ENCODE assay signal across 8 mouse cellular contexts in genomic region chr5:103425363-103426031, GRCm38 (mm10). TPM values are rescaled to one million over a fixed set of nuclear protein-coding genes. Genes with fewer than 3 reads are reported as not detected.
DNase-seq lines count a peak whose midpoint lies in the region; ATAC-seq and TF ChIP-seq lines count a peak whose summit lies in the region.

No protein-coding gene starts in this region.

- intact Hi-C loops in gastrocnemius, adult 2 months (cut with DNase I) = loop anchor here (5.0 kb wide), 1 partner anchor 33 kb away; no protein-coding TSS in a partner anchor
- intact Hi-C loops in left cerebral cortex, postnatal 4 days (cut with DNase I) = no loop called here

- no peaks in the 10 kb centered on the region for H3K9me3 ChIP-seq in hindbrain, embryonic 16.5 days (ENCODE audit: control insufficient read depth, low read length)
- H3K9me3 ChIP-seq in midbrain, embryonic 10.5 days (replicated peaks) = no peaks in the 10 kb centered on the region
- no peaks in the 10 kb centered on the region for H3K9me3 ChIP-seq in stomach, embryonic 14.5 days (ENCODE audit: control insufficient read depth, low read depth, low read length)

- peak overlapping the region; percentile 77 for H3K9ac ChIP-seq in hindbrain, embryonic 16.5 days (ENCODE audit: low read depth, low read length)
- H3K9ac ChIP-seq in stomach, embryonic 14.5 days (replicated peaks; ENCODE audit: low read depth, low read length) = peak overlapping the region; percentile 87

- peak overlapping the region; percentile 80 for H3K4me3 ChIP-seq in gastrocnemius, adult 2 months
- peak overlapping the region; percentile 84 for H3K4me3 ChIP-seq in hindbrain, embryonic 16.5 days (ENCODE audit: low read length)
- H3K4me3 ChIP-seq in midbrain, embryonic 10.5 days = peak overlapping the region; percentile 97
- peak overlapping the region; percentile 90 for H3K4me3 ChIP-seq in stomach, embryonic 14.5 days (ENCODE audit: low read depth, low read length)

- H3K4me1 ChIP-seq in hindbrain, embryonic 16.5 days (ENCODE audit: control insufficient read depth, insufficient read depth, low read depth, low read length) = peaks cover 14% of the 10 kb centered on the region
- peaks cover 75% of the 10 kb centered on the region for H3K4me1 ChIP-seq in midbrain, embryonic 10.5 days
- H3K4me1 ChIP-seq in stomach, embryonic 14.5 days (ENCODE audit: control insufficient read depth, insufficient read depth, low read length) = peaks cover 22% of the 10 kb centered on the region; the same call in 1 of the 2 replicates

- DNase-seq in heart, adult 11 months = peak; percentile 93
- no peak for DNase-seq in heart, adult 8-10 months (ENCODE audit: low spot score)
- peak; percentile 4 for DNase-seq in cerebellum, adult 9-11 months
- peak; percentile 72 for DNase-seq in gastrocnemius, adult 2 months
- DNase-seq in left cerebral cortex, postnatal 4 days = peak; percentile 32
- peak; percentile 68 for DNase-seq in midbrain, embryonic 10.5 days (ENCODE audit: low spot score)

- peak overlapping the region; percentile 99 for H3K4me2 ChIP-seq in hindbrain, embryonic 16.5 days (ENCODE audit: low read length)
- H3K4me2 ChIP-seq in stomach, embryonic 14.5 days (replicated peaks; ENCODE audit: low read depth, low read length) = peak overlapping the region; percentile 85

- under 1% methylated on average over 63 of the region's 67 CpGs for WGBS in hindbrain, embryonic 16.5 days
- under 1% methylated on average over 56 of the region's 67 CpGs for WGBS in midbrain, embryonic 10.5 days
- under 1% methylated on average over 54 of the region's 67 CpGs for WGBS in stomach, embryonic 14.5 days

- no peak for TF ChIP-seq CTCF in gastrocnemius, adult 2 months (IDR thresholded peaks at IDR 0.05)

- peak; percentile 67 for ATAC-seq in hindbrain, embryonic 16.5 days
- peak; percentile 24; the same call in 1 of the 2 replicates for ATAC-seq in stomach, embryonic 14.5 days (ENCODE audit: insufficient number of reproducible peaks, insufficient read depth, low FRiP score, low read depth)

- H3K27me3 ChIP-seq in hindbrain, embryonic 16.5 days (replicated peaks; ENCODE audit: control insufficient read depth, insufficient read depth, low read length) = peaks cover 3% of the 10 kb centered on the region; the same call in 1 of the 2 replicates
- peaks cover 13% of the 10 kb centered on the region for H3K27me3 ChIP-seq in midbrain, embryonic 10.5 days (ENCODE audit: low read depth, poor library complexity, severe bottlenecking)
- no peaks in the 10 kb centered on the region for H3K27me3 ChIP-seq in stomach, embryonic 14.5 days (ENCODE audit: control insufficient read depth, insufficient read depth, low read length)

- H3K27ac ChIP-seq in gastrocnemius, adult 2 months = peak overlapping the region; percentile 76
- H3K27ac ChIP-seq in hindbrain, embryonic 16.5 days (ENCODE audit: low read depth, low read length) = peak overlapping the region; percentile 83
- peak overlapping the region; percentile 94 for H3K27ac ChIP-seq in midbrain, embryonic 10.5 days (replicated peaks)
- H3K27ac ChIP-seq in stomach, embryonic 14.5 days (ENCODE audit: low read length) = peak overlapping the region; percentile 86

- no peaks in the 10 kb centered on the region for H3K36me3 ChIP-seq in hindbrain, embryonic 16.5 days (ENCODE audit: control insufficient read depth, insufficient read depth, low read length)
- peaks cover 7% of the 10 kb centered on the region for H3K36me3 ChIP-seq in midbrain, embryonic 10.5 days
- H3K36me3 ChIP-seq in stomach, embryonic 14.5 days (ENCODE audit: control insufficient read depth, insufficient read depth, low read length) = no peaks in the 10 kb centered on the region

RNA-seq across cellular contexts. Expression of gene Ptpn13, which starts 0.5 kb away (rescaled TPM):
- total RNA-seq in heart, adult 8-10 months (2022) = 1 to 10 TPM; 4.8 to 6.8 (median 5.6) TPM
- 1 to 10 TPM; 1.9 to 2.9 TPM for total RNA-seq in gastrocnemius, adult 2 months (2021)
- polyA plus RNA-seq in hindbrain, embryonic 16.5 days (2015; fragmentation: Nextera tagmentation; extraction: Ambion mirVana) = 3.3 and 4.2 TPM in 2 replicates
- 1 to 10 TPM; 8.8 to 8.9 TPM for total RNA-seq in left cerebral cortex, postnatal 4 days (2021)
- 17.5 and 18.9 TPM in 2 replicates for polyA plus RNA-seq in midbrain, embryonic 10.5 days (2016; fragmentation: Nextera tagmentation; extraction: Ambion mirVana)
- polyA plus RNA-seq in stomach, embryonic 14.5 days (2014; fragmentation: Nextera tagmentation; extraction: Ambion mirVana) = 26.3 and 28.5 TPM in 2 replicates
